Mouse (Mus musculus) gonadal fat pad, adult 2 months (tissue): ENCODE results near the gene Nxn. TPM values are rescaled to one million over a fixed set of nuclear protein-coding genes. Genes with fewer than 3 reads are reported as not detected.

Source experiments
- DNase-seq: peaks from one replicate; pipeline ENCODE4 v3.0.0-alpha.2; 2012; ENCODE audit warnings: low read depth
- polyA plus RNA-seq: library from polyadenylated mRNA; depleted of rRNA; stranded (reverse); fragments of >200 nt; gene quantifications from 2 replicates; pipeline ENCODE4 v1.2.3, GENCODE M21; 2012

Gene Nxn
- polyA plus RNA-seq, 1 experiment = 21.9 TPM

DNA sequence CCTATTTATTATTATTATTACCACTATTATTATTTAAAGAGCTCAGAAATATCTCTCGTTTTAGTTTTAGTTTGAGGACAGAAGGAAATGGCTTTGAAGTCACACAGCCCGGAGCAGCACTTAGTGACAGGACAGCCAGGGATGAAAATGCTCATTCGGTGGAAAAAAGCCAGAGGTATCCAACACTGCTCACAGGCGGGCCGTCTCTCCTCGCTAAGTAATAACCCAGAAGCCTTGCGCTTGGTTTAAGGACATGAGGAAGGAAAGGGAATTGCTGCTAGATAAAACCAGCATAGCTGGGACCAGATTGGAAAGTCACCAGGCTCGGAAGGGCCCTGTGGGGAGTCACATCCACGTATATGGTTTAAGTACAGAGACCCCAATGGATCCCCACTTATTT is 35.3 kb downstream of the Nxn start:
- no peak for DNase-seq

DNA sequence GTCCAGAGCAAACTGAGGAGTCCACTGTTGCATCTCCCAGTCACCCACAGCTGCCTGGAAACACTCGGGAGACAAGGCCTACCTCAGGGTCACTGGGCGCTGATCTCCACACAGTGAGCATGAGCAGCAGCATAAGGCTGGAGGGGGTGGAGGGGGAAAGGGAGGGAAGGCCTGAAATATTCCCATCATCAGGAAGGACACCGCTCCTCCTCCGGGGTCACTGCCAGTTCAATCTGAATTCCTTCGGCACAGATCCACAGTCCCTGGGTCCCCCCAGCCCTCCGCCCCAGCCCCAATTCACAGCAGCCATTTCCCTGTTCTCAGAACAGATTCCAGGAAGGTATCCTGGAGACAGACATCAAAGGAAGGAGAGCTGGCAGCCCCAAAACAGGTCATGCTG is 35.8 kb downstream of the Nxn start:
- no peak for DNase-seq

DNA sequence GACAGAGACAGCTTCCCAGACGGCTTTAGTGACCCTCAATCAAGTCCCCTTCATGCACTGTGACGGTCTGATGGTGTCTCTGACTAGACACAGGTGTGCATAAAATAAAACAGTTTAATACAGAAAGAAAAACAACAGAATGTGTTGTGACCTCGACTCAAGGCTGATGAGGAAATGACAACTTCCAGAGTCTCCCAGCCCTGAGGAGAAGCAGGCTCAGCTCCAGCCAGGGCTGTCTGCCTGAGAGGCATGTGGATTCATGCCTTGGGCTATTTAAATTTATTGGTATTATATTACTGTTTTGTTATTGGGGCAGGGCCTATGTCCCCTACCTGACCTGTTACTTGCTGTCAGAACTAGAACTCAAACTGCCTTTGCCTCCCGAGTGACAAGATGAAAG is 37.5 kb downstream of the Nxn start:
- DNase-seq = no peak

DNA sequence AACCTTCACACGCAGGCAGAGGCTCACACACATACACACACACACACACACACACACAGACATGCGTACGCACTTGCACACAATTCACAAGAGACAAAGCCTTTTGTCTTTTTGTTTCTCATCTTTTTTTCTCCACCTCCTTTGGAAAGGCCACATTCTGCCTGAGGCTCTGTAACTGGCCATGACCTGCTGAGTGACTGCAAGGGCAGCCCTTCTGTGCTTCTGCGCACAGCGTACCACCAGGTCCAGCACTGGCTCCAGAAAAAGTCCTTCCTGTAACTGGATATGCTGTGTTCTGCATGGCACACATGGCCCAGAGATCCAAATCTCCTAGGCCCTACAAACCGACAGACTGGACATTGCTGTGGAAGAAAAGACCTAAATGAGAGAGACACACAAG is 38.7 kb downstream of the Nxn start:
- DNase-seq = no peak

DNA sequence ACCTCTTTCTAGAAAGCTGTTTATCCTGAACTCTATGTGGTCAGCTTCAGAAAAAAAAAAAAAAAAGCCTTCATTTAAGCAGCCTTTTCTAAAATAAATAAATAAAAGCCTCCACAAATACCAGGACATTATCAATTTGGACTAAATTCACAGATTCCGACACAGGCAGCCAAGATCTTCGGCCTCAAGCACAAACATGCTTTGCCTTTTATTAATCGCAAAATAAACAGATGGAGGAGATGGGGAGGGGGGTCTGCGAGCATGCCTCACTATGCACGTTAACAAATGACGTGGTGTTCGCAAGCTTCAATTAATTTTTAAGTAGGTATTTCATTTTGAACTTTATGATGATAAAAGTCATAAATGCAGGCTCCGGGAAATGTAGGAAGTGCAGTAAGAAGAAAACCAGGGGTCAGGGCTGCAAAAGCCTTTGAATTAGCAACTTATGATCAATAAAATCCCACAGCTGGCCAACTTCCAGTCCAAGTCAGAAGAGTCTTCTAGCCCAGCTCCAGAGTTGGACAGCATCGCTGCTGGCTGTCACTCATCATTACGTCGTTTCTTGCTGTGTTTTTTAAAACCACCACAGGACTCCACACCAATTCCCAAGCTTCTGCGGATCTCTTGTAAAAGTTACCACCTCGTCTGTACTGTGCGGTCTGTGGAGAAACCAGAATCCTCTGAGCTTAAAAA is 40.2 kb downstream of the Nxn start:
- DNase-seq = no peak

DNA sequence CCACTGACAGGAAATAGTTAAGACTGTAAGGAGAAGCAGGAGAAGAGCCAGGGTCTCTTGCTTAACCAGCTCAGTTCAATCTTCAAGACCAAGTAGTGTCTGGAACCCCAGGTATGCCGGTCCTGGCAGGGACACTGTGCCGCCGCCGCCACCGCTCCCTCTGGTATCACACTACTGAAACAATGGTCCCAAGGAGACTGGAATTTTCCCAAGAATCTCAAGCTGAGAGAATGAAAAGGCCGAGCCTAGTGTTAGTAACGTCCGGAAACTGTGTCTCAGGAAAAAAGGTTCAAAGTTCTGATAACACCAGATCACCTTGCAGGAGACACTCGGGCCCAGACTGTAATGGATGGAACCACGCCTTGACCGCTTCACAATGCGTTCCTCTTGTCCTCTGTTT is 41.5 kb downstream of the Nxn start:
- no peak for DNase-seq

DNA sequence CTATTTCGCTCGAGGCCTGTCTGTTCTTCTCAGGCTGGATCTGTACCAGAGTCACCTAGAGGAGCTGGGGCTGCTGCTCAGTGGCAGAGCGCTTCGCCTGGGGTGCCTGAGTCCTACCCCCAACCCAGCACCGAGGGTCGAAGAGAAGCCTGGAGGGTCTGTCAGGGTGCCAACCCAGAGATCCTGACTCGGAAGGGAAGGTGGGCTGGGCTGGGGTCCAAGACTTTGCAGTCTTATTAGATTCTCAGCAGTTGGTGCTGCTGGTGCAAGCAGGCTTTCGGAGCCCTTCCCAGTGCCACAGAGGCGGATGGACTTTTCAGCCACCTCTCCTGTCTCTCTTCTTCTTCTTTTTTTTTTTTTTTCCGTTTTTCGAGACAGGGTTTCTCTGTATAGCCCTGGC is 42.8 kb downstream of the Nxn start:
- no peak for DNase-seq

DNA sequence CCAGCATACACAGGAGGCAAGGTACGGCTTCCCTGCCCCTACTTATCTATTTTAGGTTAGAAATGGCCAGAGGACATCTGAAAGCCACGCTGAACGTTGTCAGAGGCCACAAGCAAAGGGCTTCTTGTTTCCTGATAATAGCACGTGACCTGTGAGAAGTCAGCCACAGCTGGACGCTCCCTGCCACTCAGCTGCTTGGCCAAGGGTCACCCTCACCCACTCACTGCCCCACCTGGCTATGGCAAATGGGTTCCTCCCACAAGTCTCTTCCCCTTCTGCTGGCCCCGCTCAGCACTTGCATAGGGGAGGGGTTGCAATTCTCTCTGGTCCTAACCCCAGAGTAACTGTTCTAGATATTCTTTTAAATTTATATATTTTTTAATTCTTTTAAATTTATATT is 43.5 kb downstream of the Nxn start:
- no peak for DNase-seq

DNA sequence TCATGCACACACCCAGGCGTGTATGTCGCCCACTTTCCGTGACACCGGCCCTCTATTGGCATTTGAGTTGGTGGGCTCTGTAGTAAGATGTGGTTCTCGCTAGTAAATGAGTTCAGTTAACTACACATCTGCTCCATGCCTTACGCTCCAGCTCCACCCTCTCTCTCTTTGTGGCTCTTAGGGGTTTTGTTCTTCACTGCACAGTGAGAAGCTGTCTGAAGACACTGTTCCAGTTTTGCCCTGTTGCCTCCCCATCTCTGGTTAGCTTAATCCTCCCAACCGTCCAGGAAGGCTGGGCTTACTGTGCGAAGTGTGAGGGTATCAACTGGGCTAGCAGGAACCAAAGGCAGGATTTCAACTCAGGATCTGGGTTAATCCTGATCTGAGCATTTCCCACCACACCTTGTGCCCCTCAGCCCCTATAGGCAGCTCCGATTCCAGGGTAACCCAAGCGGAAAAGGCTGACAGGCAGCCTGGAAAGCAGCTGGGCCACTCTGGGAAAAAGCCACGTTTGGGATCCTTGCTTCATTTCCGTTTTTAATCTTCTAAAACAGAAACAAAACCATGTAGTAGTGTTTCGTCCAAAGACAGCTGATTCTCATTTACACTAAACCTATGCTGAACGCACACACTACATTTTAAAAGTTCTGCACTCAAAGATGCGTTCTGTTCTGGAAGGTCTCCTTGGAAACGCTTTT is 45.9 kb downstream of the Nxn start:
- DNase-seq = no peak

DNA sequence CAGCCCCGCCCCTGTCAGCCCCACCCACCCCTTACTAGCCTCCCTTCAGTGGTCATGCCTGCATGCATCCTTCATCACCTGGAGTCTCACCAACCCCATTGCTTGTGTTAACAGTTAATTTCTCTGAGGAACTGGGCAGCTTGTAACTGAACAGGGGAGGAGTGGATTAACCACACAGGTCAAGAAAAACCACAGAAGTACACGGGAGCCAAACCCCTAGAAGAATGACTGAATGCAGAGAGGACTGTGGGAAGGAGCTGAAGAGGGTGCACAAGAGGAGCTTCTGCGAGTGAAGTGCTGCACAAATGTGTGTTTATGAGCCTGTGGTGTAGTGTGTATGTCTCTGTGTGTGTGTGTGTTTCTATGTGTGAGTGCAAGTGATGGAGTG is 47.3 kb downstream of the Nxn start:
- no peak for DNase-seq

DNA sequence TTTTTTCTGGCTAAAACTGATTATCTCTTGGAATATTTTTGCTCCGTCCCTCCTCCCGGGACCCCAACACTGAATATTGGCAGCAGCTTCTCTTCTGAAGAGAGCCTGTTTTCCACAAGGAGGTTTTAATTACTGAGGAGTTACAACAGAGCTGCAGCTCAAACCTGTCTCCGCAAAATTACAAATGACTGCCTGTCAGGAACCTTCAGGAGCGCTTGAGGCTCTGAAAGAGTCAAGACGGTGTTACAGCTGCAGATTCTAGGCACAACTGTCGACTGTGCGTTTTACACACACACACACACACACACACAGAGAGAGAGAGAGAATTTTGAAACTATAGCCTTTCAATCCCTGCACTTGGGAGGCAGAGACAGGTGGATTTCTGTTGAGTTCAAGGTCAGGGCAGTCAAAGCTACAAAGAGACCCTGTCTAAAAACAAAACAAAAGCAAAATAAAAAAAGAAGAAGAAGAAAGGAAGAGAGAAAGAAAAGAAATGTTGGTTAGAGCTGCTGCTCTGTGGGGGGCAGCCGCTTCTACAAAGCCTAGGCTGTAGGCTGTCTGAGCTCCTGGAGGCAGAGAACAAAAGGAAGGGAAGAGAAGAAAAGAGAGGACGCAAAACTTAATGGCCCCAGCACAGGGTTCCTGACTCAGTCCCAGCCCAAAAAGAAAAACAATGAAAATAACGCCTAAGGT is 47.9 kb downstream of the Nxn start:
- DNase-seq = no peak

DNA sequence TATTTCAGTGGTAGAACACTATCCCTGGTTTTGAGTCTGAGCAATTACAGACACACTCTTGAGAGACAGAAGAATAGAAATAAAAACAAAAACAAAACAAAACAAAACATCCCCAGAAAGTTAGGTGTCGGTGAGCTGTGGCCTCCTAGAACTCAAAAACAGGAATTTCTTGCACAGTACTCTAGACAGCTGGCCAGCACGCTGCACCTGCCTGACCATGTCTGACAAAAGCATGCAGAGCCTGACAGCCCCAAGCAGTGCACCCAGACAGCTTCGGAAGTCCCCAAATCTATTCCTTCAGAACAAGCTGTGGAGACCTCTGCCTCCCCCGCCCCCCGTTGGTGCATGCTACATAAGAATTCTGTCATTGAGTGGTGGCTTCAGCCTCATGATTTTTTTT is 49.1 kb downstream of the Nxn start:
- no peak for DNase-seq

DNA sequence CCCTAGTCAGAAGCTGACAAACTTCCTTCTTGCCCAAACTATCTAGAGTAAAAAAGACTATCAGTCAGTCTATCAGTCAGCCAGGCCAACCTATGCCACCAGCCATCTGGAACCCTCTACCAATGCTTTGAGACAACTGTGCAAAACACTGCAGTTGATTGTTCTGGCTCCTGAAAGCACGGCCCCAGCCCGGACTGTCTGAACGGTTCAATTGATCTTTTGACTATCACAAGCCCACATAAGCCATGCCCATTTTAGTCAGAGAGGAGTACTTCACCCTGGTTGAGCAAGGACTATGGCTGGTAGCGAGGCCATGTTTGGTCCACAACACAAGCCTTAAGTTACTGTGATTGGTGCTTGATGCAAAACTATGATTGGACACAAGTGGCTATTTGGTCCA is 51.4 kb downstream of the Nxn start:
- no peak for DNase-seq

DNA sequence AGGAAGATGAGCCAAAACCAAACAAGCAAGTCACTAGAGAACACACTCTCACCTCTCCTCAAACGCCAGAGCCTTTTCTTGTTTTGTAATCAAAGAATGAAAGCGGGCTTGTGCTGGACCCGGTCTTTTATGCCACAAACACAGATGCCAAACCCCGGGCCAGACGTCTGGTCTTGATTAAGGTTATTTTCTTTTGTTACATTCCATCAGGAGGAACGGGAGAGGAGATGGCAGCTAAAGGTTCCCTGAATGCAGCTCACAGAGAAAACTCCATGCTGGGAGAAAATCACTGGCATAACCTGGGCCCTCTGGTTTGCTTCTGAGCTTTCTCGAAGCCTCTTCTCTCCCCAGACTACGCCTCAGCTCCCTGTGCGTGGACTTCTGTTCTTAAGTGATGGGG is 55.9 kb downstream of the Nxn start:
- DNase-seq = no peak

DNA sequence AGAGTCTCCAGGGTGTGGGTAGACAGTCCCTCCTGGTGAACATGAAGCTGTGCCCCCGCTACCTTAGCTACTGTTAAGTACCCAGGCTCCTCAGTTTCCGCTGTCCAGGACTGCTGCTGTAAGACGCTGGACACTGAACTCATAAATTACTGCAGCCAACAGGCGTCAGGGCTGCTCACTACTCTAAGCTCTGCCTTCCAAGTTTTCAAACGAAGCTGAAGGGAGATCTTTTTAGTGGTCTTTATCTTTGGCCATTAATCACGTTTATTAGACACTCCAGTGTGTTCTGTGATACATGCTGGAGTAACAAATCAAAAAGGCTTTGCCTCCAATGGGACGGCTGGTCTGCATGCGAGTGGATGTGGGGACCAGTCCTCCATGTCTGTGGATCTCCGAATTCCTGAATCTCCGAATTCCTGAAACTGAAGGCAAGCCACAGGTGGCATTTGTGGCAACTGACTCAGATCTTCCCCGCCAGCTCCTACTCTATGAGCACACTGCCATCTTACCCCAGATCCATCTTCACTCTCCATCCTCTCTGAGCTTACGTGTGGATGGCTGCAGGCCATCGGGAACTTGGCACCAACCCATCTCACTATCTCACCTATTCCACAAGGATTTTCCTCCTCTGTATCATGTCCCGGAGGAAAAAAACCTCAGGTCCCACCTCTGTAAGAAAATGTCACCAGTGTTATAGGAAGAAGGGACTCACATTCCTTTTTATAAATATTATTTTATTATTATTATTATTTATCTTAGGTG is 56.9 kb downstream of the Nxn start:
- no peak for DNase-seq

DNA sequence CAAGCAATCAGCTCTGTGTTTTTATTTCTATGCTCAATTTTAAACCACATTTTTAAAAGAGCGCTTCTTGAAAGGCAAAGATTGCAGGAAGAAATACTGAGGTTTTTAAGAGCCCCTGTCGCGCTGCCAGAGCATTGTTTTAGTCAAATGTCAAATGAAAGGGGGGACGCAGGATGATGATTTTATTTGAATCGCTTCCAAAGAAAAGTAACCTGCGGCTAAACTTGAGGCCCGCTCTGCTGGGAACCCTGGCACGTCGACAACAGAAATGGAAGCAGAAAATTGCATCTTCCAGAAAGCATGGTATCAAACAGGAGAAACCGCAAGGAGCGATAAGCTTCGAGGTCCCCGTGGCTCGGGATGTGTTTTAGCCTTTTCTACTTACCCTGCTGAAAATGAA is 57.8 kb downstream of the Nxn start:
- DNase-seq = no peak

DNA sequence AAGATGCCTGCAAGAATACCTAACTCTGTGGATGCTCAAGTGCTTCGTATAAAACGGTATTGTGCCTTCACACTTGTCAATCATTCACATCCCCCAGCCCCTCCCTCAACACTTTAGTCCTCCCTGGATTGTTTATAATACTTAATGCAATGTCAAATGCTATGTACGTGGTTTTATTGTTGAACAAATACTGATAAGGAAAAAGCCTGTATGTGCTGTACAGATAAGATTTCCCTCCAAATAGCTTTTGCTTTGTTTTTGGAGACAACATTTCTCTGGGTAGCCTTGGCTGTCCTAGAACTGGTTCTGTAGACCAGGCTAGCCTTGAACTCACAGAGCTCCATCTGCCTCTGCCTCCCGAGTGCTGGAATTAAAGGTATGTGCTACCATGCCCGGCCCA is 59.1 kb downstream of the Nxn start:
- no peak for DNase-seq

DNA sequence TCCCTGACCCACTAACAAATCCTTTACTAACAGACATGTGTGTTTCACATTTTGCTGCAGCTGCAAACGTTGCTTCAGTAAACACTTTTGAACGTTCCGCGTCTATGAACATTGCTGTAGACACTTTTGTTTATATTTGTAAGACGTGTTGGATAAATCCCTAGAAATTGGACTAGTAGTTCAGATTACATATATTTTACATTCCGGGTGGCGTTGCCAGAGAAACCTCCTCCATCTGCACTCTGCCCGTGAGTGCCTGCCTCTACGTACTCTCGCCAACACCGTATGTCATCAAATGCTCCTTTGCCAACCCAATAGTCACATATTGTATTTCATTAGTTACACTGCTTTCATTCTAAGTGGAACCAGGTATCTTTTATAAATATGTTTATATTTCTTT is 59.8 kb downstream of the Nxn start:
- DNase-seq = no peak

DNA sequence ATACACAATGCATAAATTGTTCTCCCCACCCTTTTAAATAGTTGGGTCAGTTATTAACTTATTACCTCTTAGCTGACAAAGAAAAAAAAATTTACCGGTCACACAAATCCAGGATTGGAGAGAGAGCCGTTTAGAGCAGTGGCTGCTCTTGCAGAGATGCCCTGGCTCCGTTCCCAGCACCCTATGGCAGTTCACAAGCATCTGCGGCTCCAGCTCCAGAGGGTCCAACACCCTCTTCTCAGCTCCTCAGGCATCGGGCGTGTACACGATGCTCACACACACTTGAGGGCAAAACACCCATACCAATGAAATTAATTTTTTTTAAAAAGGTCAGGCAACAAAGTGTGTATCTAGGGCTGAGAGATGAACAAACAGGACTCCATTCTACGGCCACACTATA is 60.3 kb downstream of the Nxn start:
- DNase-seq = no peak

DNA sequence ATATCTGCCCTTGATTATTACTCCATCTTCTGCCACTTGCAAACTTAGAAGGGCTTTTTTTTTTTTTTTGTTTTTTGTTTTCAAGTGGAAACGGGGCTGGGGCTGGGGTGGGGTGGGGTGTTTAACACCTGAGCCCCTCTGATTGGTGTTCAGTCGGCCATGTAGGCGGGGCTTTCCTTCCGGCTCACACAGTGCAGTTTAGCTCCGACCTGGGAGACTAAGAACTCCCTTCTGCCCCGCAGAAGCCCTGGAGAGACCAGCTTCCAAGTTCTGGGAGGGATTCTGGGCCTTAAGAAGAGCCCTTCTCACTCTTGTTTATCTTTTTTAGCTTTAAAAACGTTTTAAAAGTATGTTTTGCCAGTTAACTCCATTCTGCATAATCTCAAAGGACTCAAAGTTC is 61.2 kb downstream of the Nxn start:
- DNase-seq = no peak

DNA sequence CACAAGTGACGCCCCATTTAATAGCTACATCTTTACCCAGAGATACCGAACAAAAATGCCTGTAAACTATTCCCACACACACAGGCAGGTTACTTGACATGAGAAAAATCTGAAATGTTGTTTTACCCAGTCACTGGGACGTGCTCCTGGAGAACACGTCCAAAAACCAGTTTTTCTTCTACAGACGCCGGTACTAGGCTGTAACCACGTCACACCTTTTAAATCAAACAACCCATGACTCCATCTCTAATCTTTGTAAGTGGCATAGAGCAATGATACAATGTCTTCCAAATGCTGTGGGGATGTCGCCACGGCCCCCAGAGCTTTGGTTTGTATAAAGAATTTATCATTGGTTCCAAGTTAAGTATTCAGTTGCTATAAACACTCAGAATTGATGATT is 61.7 kb downstream of the Nxn start:
- no peak for DNase-seq

DNA sequence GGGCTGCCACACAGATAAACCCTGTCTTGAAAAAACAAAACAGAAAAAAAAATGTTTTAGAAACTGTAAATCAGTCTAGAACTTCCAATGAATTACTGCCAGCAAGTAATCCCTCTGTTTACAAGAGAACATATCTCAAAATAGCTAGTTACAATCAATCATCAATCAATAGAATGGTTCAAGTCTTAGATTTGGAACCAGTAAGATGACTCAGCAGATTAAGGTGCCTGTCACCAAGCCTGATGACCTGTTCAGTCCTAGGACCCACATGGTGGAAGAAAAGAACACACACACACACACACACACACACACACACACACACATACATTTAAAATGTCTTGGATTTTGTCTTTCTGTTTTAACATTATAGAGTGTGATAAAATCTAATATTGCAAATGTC is 62.7 kb downstream of the Nxn start:
- no peak for DNase-seq

DNA sequence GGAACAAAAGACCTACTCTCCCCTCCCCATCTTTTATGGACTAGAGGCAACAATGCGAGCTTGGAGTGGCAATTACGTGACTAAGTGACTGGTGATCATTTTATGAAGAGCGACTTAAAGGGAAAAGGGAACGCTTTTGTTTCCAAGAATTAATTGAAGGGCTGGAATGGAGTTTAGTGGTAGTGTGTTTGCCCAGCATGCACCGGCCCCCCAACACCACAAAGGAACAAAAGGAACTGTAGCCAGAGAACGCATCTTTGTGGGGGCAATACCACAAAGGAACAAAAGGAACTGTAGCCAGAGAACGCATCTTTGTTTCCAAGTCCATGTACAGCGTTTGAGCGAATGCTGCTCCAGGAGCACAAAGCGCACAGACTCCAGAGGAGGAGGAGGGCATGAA is 64.0 kb downstream of the Nxn start:
- DNase-seq = no peak
